Mouse (Mus musculus): Measurements from ENCODE around the gene Vmn1r211. TPM values are rescaled to one million over a fixed set of nuclear protein-coding genes. Genes with fewer than 3 reads are reported as not detected.
"Not testable (repeated sequence)": the region's sequence is repeated elsewhere in the genome, so short reads cannot be mapped to it uniquely, and the experiment has no call there.

Gene Vmn1r211
- not detected for total RNA-seq (2021)
- long read RNA-seq, experiment 1 = 0 reads
- long read RNA-seq, experiment 2 = 0 reads

- DNase-seq (ENCODE audit: low spot score) = no peak
These were observed at the start of gene Vmn1r211 for GRCm38 (mm10) chr13:22857461-22857860. TSS of gene Vmn1r211 (minus strand) at chr13:22857561.

GRCm38 (mm10) chr13:22884105-22884504 is 26.7 kb upstream of the Vmn1r211 start, which contains the start of gene Vmn1r212:
TSS of gene Vmn1r212 (minus strand) at chr13:22884205.
- no peak for DNase-seq (ENCODE audit: low spot score)

GRCm38 (mm10) chr13:22879257-22879656 is 21.9 kb upstream of the Vmn1r211 start:
- no peak for DNase-seq (ENCODE audit: low spot score)

- DNase-seq (ENCODE audit: low spot score) = no peak
These were observed 2.6 kb downstream of the Vmn1r211 start for GRCm38 (mm10) chr13:22854760-22855159.

GRCm38 (mm10) chr13:22846798-22847197 is 10.6 kb downstream of the Vmn1r211 start:
- DNase-seq (ENCODE audit: low spot score) = no peak

GRCm38 (mm10) chr13:22844304-22844703 is 13.1 kb downstream of the Vmn1r211 start:
- DNase-seq (ENCODE audit: low spot score) = not testable (repeated sequence)

GRCm38 (mm10) chr13:22831248-22831647 is 26.1 kb downstream of the Vmn1r211 start, which contains the start of gene Vmn1r210:
TSS of gene Vmn1r210 (minus strand) at chr13:22831348.
- DNase-seq (ENCODE audit: low spot score) = no peak

GRCm38 (mm10) chr13:22829395-22829794 is 28.0 kb downstream of the Vmn1r211 start:
- not testable (repeated sequence) for DNase-seq (ENCODE audit: low spot score)

GRCm38 (mm10) chr13:22821601-22822000 is 35.8 kb downstream of the Vmn1r211 start:
- DNase-seq (ENCODE audit: low spot score) = not testable (repeated sequence)

GRCm38 (mm10) chr13:22809582-22809981 is 47.8 kb downstream of the Vmn1r211 start, which contains the start of gene Vmn1r209:
TSS of gene Vmn1r209 (minus strand) at chr13:22809682.
- DNase-seq (ENCODE audit: low spot score) = not testable (repeated sequence)

Other genes starting within 250 kb of the Vmn1r211 start
- not detected for gene Vmn1r206, start 233.3 kb downstream of the Vmn1r211 start, total RNA-seq (2021)
- gene Vmn1r207-ps, start 127.9 kb downstream of the Vmn1r211 start, total RNA-seq (2021) = not detected
- gene Vmn1r208, start 80.2 kb downstream of the Vmn1r211 start, total RNA-seq (2021) = not detected
- not detected for gene Vmn1r209, start 47.9 kb downstream of the Vmn1r211 start, total RNA-seq (2021)
- not detected for gene Vmn1r210, start 26.2 kb downstream of the Vmn1r211 start, total RNA-seq (2021)
- gene Vmn1r212, start 26.6 kb upstream of the Vmn1r211 start, total RNA-seq (2021) = not detected
- gene Vmn1r213, start 150.1 kb upstream of the Vmn1r211 start, total RNA-seq (2021) = not detected
- not detected for gene Vmn1r214, start 172.9 kb upstream of the Vmn1r211 start, total RNA-seq (2021)
- gene Vmn1r215, start 210.5 kb upstream of the Vmn1r211 start, total RNA-seq (2021) = not detected